Mouse (Mus musculus): ENCODE results near the gene Prm3. TPM values are rescaled to one million over a fixed set of nuclear protein-coding genes. Genes with fewer than 3 reads are reported as not detected.
"Not testable (repeated sequence)": the region's sequence is repeated elsewhere in the genome, so short reads cannot be mapped to it uniquely, and the experiment has no call there.

The Prm3 gene
- total RNA-seq, 2 experiments from 2014 or later: not detected

DNA sequence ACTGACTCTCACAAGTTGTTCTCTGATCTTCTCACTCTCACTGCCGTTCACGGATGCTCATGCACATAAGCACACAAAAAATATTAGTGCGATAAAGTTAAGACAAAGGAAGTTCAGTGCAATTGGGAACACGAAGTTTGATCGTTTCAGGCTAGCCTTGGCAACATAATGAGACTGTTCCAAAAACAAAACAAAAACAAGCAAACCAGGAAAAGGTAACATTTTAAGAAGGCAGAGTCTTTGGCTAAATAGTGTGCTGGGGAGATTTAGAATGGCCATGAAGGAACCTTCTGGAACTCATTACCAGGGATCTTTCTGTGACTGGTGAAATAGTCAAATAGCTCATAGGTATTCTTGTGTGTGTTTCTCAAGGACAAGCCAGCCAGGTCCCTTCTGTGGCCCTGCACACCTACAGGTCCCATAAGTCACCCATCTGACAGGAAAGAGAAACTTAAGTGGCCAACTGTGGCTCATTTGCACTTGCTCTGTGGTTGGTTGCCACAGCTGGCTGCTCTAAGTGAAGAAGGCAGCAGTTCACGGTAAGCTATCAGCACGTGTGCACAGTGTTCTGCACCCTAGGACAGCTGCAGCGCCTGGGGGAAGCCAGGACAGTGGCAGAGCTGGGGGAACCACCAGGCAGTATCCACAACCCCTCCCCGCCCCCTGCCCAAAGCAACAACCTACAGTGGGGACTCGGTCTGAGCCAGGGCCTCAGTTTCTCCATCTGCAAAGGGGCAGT, 15.2 kb upstream of the Prm3 start, which contains the start of gene Prm1:
Gene Prm1, minus strand, starts transcription at position 51 of the 739 bp plus-strand sequence.
- DNase-seq (ENCODE audit: extremely low spot score in 1 of 2, low spot score in 1 of 2): no peak

DNA sequence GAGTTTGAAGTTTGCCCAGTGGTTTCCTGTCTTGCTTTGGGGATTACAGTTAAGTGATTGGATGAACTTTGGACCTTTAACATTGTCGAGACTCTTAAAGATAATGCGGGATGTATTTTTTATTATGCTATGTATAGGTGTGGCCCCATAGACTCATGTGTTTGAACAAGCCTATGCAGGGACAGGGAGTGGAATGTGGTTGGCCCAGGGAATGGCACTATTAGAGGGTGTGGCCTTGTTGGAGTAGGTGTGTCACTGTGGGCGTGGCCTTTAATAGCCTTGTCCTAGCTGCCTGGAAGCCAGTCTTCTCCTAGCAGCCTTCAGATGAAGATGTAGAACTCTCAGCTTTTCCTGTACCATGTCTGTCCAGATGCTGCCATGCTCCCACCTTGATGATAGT, 11.7 kb upstream of the Prm3 start:
- DNase-seq (ENCODE audit: extremely low spot score in 1 of 2, low spot score in 1 of 2): not testable (repeated sequence)

DNA sequence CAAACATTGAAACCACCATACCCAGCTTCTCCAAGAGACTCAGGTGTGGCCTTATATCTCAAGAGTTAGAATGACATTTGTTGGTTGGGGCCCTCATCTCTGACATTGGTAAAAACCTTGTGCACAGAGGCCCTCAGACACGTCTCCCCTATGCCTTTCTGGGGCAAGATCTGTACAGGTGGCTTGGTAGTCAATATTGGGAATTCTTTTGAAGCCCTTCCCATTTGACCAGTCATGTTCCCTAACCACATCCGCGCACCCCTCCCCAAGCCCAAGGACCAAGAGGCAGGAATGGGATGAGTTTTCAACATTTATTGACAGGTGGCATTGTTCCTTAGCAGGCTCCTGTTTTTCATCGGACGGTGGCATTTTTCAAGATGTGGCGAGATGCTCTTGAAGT, 5.3 kb upstream of the Prm3 start, which contains the start of gene Prm2:
Gene Prm2, minus strand, starts transcription at position 101 of the 400 bp plus-strand sequence.
- no peak for DNase-seq (ENCODE audit: extremely low spot score in 1 of 2, low spot score in 1 of 2)

DNA sequence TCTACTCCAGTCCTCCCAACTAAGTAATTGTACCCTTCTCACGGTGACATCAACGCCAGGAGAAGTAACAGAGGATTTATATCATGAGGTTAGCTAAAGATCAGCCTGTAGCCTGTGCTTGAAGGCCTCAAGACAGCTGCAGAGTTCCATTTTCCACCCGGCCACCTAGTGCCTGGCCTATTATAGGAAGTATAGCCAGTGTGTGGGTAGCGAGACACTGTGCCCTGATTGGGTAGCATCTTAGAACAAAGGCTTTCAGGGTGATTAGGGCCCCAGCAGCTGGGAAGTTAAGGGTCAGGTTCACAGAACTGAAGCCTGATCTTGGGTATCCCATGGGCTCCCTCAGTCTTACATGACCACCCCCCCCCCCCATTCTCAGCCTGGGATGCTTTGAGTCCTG, 1.8 kb downstream of the Prm3 start:
- DNase-seq (ENCODE audit: extremely low spot score in 1 of 2, low spot score in 1 of 2): no peak

DNA sequence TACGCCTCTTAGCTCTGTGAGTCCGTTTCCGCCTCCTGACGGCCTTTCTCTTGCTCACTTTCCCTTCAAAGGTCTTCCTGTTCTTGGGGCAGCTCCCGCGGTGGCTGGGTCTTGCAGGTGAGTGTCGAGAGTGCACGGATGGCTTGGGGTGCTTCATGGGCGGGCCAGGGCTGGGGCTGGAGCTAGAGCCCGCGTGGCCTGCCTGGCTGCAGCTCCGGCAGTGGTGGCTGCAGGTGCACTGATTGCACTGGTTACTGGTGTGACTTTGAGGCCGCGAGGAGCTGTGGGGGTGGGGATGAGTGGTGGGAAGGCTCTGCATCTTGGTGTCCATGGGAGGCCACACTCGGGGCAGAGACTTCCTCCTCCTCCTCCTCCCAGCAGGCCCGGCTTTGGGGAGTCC, 2.4 kb downstream of the Prm3 start, which contains the start of gene Tnp2:
Gene Tnp2, minus strand, starts transcription at position 390 of the 400 bp plus-strand sequence.
- DNase-seq (ENCODE audit: extremely low spot score in 1 of 2, low spot score in 1 of 2): no peak

DNA sequence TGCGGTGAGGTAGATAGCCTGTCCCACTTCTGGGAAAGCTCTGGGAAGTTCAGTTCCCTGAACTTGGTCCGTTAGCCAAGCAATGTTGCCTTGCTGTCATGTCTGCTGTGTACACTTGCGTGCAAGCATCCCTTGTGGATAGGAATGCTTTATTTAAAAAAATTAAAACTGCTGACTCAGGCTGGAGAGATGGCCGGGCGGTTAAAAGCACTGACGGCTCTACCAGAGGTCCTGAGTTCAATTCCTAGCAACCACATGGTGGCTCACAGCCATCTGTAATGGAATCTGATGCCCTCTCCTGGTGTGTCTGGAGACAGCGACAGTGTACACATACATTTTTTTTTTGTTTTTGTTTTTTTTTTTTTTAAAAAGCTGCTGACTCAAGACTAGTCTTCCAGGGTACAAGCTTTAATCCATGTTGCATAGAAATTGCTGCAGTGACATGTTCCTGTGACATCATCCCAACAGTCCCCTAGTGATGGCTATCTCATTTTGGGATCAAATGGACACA, 3.1 kb downstream of the Prm3 start:
- DNase-seq (ENCODE audit: extremely low spot score in 1 of 2, low spot score in 1 of 2): no peak

DNA sequence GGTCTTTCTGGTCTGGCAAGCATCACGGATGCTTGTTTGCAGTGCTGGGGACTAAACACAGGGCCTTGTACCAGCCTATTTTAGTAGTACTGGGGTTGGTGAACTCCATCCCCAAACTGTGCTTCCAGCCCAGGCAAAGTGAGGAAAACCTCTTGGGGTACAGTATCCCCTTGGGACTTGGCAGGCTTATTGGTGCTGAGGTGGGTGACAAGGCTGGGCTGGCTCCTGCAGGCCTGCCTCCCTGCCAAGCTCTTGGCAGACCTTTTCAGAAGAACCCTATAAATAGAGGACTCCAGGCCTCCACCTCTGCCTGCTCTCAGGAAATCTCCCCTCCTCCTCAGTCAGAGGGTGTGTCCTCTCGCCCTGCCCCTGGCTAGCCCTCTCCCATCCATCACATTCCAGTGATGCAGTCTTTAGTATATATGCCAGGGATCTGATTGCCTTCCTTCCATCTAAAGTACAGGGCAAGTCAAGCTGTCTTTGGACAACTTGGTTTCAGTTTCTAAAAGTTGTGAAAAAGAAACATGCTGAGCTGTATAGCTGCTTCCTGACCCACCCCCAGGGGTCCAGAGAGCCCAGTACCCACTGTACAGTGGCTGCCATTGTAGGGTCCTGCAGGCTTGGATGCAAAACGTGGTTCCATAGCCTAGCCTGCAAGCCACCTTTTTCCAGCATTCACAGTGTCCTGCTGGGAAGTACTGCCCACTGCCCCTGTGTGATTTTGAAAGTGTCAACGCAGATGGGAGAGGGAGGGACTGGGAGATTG, 3.7 kb downstream of the Prm3 start:
- no peak for DNase-seq (ENCODE audit: extremely low spot score in 1 of 2, low spot score in 1 of 2)

DNA sequence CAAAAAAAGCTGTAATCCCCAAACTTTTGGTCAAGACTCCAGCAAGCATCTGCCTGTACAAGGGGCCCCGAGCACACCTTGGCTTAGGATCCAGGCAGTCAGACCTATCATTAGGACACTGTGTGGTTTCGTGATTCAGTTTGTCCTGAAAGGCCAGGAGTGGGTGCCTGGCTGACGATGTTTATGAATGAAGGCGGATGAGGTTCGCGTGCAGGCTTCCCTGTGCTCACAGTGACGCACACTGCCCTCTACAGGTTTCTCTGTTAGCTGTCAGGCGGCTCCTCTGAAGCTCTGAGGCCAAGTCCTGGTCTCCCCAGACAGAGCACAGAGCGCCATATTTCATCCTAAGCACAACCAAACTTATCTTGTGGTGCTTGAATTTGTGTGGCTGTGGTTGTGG, 4.4 kb downstream of the Prm3 start:
- DNase-seq (ENCODE audit: extremely low spot score in 1 of 2, low spot score in 1 of 2): peak; percentile 48 to 71

DNA sequence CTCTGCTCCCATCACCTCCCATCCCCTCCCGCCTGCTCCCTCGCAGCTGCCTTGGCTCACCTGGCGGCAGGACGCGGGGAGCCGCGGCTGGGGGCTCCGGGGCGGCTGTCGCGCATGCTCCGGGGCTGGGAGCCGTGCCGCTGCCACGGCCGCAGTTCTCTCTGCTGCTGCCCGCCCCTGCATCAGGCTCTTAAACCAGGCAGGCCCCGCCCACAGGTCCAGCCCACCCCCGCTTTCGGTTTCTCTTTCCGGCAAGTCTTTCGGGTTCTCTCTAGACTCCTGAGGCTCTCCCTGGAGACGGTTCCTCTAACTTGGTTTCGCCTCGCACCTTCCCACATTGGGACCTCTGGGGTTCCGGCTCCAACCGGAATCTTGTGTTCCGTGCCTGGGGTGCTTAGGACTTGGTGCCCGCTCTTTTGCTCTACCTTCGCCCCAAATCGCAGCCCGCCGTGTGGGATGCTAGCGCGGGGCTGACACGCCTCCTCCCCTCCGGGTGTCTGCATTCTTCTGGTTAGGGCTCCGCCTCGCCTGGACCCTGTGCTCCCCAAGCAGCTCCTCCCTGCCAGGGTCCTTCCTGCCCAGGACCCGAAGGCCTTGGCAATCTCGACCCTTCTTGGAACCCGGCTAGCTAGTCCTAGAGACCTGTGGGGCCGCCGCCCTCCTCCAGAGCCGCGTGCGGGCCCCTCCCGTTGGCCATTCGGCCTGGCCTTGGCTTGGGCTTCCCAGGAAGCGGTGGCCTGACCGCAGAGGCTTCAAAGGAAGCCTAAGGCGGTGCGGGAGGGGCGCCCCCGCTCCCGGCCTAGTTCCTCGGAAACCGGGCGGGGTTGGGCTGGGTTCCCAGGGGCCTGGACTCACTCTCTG, 5.1 kb downstream of the Prm3 start, which contains the start of gene Socs1:
Gene Socs1, minus strand, starts transcription at position 166 of the 861 bp plus-strand sequence.
- peak; percentile 54 to 57 for DNase-seq (ENCODE audit: extremely low spot score in 1 of 2, low spot score in 1 of 2)

DNA sequence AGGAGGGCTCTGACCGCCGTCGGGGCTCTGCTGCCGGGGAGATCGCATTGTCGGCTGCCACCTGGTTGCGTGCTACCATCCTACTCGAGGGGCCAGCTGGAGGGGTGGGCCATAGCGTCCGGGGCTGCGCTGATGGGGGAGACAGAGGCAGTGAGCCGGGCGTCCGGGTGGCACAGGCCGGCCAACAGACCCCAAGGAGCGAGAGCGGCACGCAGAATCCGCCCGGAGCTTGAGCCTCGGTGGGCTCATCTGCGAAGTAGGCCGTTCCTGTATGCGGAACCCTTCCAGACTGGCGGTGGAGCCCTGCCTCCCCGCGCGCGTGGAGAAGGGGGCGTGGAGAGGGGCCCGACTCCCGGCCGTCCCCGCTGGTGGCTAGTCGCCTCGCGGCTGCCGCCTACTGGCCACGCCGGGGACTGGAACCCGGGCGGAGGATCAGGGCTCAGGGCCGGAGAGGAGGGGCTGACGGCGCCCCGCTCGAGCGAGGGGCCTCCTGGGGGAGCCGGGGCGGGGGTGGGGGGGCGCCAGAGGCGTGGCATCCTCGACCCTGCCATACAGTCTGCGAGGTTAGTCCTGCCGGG, 5.8 kb downstream of the Prm3 start:
- DNase-seq (ENCODE audit: extremely low spot score in 1 of 2, low spot score in 1 of 2): peak; percentile 85 to 91

DNA sequence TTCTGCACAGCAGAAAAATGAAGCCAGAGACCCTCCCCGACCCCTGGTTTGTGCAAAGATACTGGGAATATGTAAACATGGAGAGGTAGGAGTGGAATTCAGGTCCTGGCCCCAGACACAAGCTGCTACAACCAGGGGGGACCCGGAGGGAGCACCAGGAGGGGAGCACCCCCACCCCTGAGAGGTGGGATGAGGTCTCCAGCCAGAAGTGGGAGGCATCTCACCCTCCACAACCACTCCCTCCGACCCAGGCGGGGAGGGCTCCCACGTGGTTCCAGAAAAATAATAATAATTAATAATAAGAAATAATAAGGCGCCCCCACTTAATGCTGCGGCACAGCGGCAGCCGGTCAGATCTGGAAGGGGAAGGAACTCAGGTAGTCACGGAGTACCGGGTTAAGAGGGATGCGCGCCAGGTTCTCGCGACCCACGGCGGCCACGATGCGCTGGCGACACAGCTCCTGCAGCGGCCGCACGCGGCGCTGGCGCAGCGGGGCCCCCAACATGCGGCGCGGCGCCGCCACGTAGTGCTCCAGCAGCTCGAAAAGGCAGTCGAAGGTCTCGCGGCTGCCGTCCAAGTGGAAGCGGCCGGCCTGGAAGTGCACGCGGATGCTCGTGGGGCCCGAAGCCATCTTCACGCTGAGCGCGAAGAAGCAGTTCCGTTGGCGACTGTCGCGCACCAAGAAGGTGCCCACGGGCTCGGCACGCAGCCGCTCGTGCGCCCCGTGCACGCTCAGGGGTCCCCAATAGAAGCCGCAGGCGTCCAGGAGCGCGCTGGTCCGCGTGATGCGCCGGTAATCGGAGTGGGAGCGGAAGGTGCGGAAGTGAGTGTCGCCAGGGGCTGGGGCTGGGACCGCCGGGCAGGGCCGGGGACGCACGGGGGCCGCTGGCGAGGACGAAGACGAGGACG, 6.6 kb downstream of the Prm3 start:
- DNase-seq (ENCODE audit: extremely low spot score in 1 of 2, low spot score in 1 of 2): peak; percentile 17

DNA sequence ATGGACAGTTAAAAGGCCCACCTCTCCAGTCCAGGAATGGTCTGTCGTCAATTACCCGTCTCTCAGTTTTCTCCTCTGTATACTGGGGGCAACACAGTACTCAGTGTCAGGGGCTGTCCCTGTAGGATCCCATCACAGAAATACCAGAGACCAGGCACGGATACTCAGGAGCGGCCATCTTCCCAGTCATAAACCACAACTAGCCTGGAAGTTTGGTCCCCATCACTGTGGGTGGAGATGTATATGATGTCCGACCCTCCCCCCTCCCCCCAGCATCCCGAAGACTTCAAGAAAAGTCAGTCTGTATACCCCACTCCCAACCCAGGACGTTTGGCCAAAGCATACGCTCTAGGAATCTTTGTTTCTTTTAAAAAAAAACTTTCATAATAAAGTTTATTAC, 7.3 kb downstream of the Prm3 start:
- DNase-seq (ENCODE audit: extremely low spot score in 1 of 2, low spot score in 1 of 2): no peak

DNA sequence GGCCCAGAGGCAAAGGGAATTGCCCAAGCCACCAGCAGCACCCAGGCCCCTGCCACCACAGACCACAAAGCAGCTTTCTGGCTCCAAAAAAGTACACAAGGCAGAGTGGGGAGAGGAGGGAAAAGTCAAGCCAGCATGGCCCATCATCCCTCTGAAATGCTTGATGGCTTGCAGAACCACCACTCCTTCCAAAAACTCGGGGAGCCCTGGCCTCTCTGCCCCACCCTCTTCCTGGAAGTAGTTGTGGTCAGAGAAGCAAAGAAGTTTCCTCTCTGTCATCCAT, 7.6 kb downstream of the Prm3 start:
- no peak for DNase-seq (ENCODE audit: extremely low spot score in 1 of 2, low spot score in 1 of 2)

DNA sequence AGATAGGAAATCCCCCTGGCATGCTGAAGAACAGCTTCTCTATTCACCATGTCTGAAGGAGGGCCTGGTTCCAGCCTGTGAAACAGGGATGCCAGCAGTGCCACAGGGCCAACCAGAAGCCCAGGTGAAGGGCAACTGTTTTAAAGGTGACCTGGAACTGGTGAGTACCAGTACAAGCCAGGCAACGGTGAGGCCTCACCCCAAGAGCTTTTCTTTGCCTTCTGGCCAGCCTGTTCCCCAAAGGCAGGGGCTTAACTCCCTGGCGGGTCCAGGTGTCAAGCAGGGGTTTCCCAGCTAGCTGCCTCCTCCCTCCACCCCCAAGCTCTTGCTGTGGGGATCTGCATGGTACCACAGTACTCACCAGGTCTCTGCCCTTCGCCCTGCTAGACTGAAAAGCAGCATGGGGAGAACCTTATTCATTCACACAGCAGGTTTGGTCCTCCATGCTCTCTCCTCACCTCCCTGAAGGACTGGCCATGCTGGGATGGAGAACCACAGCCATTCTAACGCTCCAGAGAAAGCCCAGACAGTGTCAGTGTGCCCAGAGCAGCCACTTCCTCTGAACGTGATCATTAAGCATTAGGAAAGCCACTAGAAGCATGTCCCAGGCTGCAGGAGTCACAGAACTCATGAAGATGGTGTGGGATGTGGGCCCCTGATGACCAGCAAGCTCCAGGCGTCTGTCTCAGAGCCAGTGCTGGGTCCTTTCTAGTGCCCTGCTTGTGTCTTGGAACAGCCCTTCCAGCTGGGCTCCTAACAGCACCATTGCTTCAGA, 8.2 kb downstream of the Prm3 start:
- no peak for DNase-seq (ENCODE audit: extremely low spot score in 1 of 2, low spot score in 1 of 2)

DNA sequence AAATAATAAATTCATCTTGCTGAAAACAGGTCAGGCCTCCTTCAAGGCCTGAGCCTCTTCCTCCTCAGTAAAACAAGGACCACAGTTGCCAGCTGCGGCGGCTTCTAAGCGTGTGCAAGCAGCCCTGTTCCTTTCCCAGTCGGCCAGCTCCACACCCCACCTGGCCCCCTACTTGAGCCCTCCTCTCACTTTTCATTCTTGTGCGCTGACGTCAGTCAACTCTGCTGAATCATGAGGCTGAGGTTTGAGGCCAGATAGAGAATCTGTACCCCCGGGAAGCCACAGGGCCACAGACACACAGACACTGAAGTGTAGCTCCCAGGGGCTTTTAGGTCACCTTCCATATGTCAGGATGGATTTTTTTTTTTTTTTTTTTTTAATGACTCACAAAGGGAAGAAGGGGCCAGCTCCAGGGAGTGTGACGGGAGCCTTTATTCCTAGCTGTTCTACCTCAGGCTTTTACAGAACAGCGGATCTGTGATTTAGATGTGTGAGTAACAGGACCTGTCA, 8.8 kb downstream of the Prm3 start:
- no peak for DNase-seq (ENCODE audit: extremely low spot score in 1 of 2, low spot score in 1 of 2)

DNA sequence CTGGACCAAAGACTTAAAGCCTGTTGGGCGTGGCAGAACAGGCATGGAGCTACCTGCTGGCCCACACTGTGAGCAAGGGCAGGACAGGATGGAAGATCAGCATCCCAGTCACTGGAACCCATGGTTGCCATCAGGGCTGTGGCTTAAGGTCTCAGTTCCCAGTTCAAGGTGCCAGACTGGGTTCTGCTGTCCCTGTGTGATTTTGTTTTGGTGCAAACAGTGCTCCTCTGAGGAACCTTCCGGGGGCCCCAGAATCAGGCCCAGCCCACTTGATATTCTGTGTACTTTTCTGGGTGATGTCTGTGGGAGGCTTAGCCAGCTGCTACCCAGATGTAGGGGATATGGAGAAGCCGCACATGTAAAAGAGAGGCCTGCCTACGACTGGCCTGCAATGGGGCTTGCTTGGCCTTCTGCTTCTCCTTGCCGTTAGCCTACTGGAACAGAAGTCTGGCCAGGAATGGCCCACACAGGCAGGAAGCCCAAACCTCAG, 10.0 kb downstream of the Prm3 start:
- DNase-seq (ENCODE audit: extremely low spot score in 1 of 2, low spot score in 1 of 2): no peak

DNA sequence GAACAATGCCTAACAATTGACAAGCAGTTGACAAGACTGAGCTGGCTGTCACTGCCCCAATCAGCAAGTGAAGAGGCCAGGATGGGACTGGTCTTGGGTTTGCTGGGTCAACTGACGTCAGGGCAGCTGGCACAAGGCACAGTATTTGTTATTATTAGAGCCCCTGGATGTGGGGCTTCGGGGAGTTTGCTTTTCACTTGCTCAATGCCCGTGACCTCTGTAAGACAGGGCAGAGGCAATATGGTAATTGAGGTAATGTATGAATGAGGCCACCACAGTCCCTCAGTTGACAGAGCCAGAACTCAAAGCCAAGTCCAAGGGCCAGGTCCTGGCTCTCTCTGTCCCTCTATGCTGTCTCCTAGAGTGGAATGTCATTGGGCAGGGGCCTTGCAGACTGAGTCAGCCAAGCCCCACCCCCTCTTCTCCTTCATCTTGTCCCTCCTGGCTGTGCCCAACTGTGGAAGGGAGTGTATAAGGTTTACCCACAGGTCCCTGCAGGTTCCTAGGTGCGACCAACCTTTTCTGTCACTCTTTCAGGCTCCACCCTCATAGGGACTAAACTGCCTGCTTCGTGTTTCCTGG, 13.0 kb downstream of the Prm3 start:
- no peak for DNase-seq (ENCODE audit: extremely low spot score in 1 of 2, low spot score in 1 of 2)

DNA sequence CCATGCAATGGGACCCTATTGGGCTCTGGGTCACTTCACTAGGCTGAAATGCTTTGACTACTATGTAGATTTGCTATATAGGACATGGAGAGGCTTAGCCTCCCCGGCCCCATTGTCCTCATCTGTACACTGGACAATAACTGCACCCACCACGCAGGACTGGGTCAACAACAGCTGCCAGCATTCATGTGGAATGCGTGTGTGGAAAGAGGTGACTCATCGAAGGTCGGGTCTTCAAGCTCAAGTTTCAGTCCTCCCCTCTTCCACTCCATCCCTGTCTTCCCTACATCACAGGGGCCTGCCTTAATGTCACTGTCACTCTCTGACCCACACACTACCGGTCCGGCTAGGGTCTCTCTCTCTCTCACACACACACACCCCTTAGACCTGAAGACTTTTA, 14.4 kb downstream of the Prm3 start:
- no peak for DNase-seq (ENCODE audit: extremely low spot score in 1 of 2, low spot score in 1 of 2)
